ENCODE assay signal across 21 mouse cellular contexts in the genomic region with DNA sequence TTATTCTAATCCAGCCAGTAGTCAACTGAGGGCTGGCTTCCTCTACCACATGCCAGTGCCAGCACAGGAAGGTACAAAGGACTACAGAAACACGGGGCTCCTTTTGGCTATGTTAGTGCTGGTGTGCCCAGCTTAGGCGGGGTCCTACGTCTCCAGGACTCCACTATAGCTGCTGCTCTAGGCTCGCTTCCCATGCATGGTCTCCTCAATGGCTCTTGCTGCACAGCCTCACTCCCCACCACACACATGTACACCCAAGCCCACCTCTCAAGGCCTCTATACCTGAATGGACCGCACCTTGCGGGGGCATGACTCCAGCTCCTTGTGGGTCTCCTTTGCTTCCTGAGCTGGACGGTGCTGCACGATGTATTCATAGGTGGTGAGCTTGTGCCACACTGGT. TPM values are rescaled to one million over a fixed set of nuclear protein-coding genes. Genes with fewer than 3 reads are reported as not detected.
DNase-seq lines count a peak whose midpoint lies in the region; ATAC-seq and TF ChIP-seq lines count a peak whose summit lies in the region.
"Had no signal": no experiment of that assay in that cellular context is flagged by ENCODE, and none has a peak within 500 bp of the region (broad histone marks: within the 10 kb centered on the region; RNA-seq: fewer than 3 reads in every experiment).

No protein-coding gene starts in this region.

- H3K27ac ChIP-seq in forebrain, embryonic 10.5 days: 0 out of 2 replicates have a peak overlapping the region, but pooled peaks have one; percentile 0
- no peak overlapping the region for H3K27ac ChIP-seq in forebrain, embryonic 13.5 days
- H3K27ac ChIP-seq in heart, adult 2 months: peak overlapping the region; percentile 76
- no peak overlapping the region for H3K27ac ChIP-seq in heart, embryonic 11.5 days (ENCODE audit: low read depth, low read length)
- H3K27ac ChIP-seq in lung, postnatal 0 days (ENCODE audit: low read length): peak overlapping the region; percentile 68; the same call in 1 of the 2 replicates
- no peak overlapping the region for H3K27ac ChIP-seq in midbrain, embryonic 13.5 days
- no peak overlapping the region for H3K27ac ChIP-seq in midbrain, embryonic 16.5 days (ENCODE audit: low read length)
- H3K27ac ChIP-seq: forebrain, embryonic 15.5 days had no signal

- no peaks in the 10 kb centered on the region for H3K79me2 ChIP-seq in heart, adult 2 months (replicated peaks; ENCODE audit: control insufficient read depth, insufficient read depth, low read length)

- intact Hi-C loops in heart, adult 2 months (cut with DNase I): loop anchor here (2.0 to 5.0 kb wide), 3 partner anchors 33 to 118 kb away; partner anchors contain the start of genes Kctd19 and Lrrc36

- H3K9ac ChIP-seq in forebrain, embryonic 13.5 days: no peak overlapping the region; the same call in 1 of the 2 replicates
- no peak overlapping the region for H3K9ac ChIP-seq in heart, adult 2 months (ENCODE audit: low read depth, low read length)
- H3K9ac ChIP-seq in heart, embryonic 11.5 days (ENCODE audit: low read depth, low read length): no peak overlapping the region
- H3K9ac ChIP-seq in lung, postnatal 0 days (replicated peaks; ENCODE audit: low read depth): no peak overlapping the region
- H3K9ac ChIP-seq in midbrain, embryonic 13.5 days (replicated peaks): 0 out of 2 replicates have a peak overlapping the region, but pooled peaks have one; percentile 28
- H3K9ac ChIP-seq in midbrain, embryonic 16.5 days (ENCODE audit: low read depth, low read length): no peak overlapping the region
- H3K9ac ChIP-seq: heart, embryonic 12.5 days; heart, embryonic 15.5 days had no signal

- DNase-seq in forebrain, embryonic 10.5 days (ENCODE audit: extremely low spot score, low spot score): no peak
- peak in 1 of 2 experiments; percentile 25 for DNase-seq in heart, adult 2 months
- no peak for DNase-seq in lung, postnatal 0 days (ENCODE audit: low spot score)
- no peak for DNase-seq in lung, postnatal 14 days
- DNase-seq: adrenal gland, adult 8-10 months; adrenal gland, postnatal 25 days; cerebellum, adult 18-20 months; cerebellum, adult 9-10 months; cerebellum, postnatal 14 days had no signal

- H3K36me3 ChIP-seq in forebrain, embryonic 10.5 days (replicated peaks): peaks cover 9% of the 10 kb centered on the region
- H3K36me3 ChIP-seq in forebrain, embryonic 13.5 days (ENCODE audit: poor library complexity, severe bottlenecking): peaks cover 23% of the 10 kb centered on the region
- H3K36me3 ChIP-seq in heart, adult 2 months (ENCODE audit: control insufficient read depth, insufficient read depth, low read length): no peaks in the 10 kb centered on the region; the same call in 1 of the 2 replicates
- H3K36me3 ChIP-seq in heart, embryonic 11.5 days (ENCODE audit: control insufficient read depth, insufficient read depth, low read length): 0 out of 2 replicates have a peak, but pooled peaks cover 2% of the 10 kb centered on the region
- no peaks in the 10 kb centered on the region; the same call in 1 of the 2 replicates for H3K36me3 ChIP-seq in lung, postnatal 0 days (ENCODE audit: insufficient read depth, low read length)
- peaks cover 8% of the 10 kb centered on the region; the same call in 1 of the 2 replicates for H3K36me3 ChIP-seq in midbrain, embryonic 13.5 days
- H3K36me3 ChIP-seq in midbrain, embryonic 16.5 days (ENCODE audit: control insufficient read depth, insufficient read depth, low read length): no peaks in the 10 kb centered on the region
- H3K36me3 ChIP-seq: heart, embryonic 15.5 days had no signal

- no peak for ATAC-seq in forebrain, embryonic 13.5 days
- no peak for ATAC-seq in heart, embryonic 11.5 days (replicated peaks; ENCODE audit: insufficient number of reproducible peaks, low FRiP score, low TSS enrichment)
- ATAC-seq in lung, postnatal 0 days: no peak
- no peak for ATAC-seq in midbrain, embryonic 13.5 days
- no peak for ATAC-seq in midbrain, embryonic 16.5 days
- ATAC-seq: activated CD4-positive, CD25-positive, alpha-beta regulatory T cell, adult 4 months; forebrain, embryonic 15.5 days; hindbrain, embryonic 16.5 days; inflammation-experienced regulatory T-cells, adult 6 months; intestine, embryonic 16.5 days had no signal

- H3K27me3 ChIP-seq in forebrain, embryonic 10.5 days (ENCODE audit: poor library complexity, severe bottlenecking): peaks cover 68% of the 10 kb centered on the region
- H3K27me3 ChIP-seq in forebrain, embryonic 13.5 days: peaks cover 31% of the 10 kb centered on the region
- H3K27me3 ChIP-seq in heart, adult 2 months (ENCODE audit: control insufficient read depth, insufficient read depth, low read length): no peaks in the 10 kb centered on the region
- peaks cover 18% of the 10 kb centered on the region for H3K27me3 ChIP-seq in heart, embryonic 11.5 days (ENCODE audit: control insufficient read depth, insufficient read depth, low read length)
- H3K27me3 ChIP-seq in lung, postnatal 0 days (replicated peaks; ENCODE audit: insufficient read depth, low read length): no peaks in the 10 kb centered on the region
- H3K27me3 ChIP-seq in midbrain, embryonic 13.5 days: peaks cover 14% of the 10 kb centered on the region
- no peaks in the 10 kb centered on the region for H3K27me3 ChIP-seq in midbrain, embryonic 16.5 days (ENCODE audit: control insufficient read depth, insufficient read depth, low read depth, low read length)

- H3K4me2 ChIP-seq in forebrain, embryonic 13.5 days: no peak overlapping the region
- H3K4me2 ChIP-seq in heart, embryonic 11.5 days: no peak overlapping the region
- no peak overlapping the region for H3K4me2 ChIP-seq in lung, postnatal 0 days (replicated peaks; ENCODE audit: low read depth, low read length)
- H3K4me2 ChIP-seq in midbrain, embryonic 13.5 days (replicated peaks): no peak overlapping the region
- no peak overlapping the region for H3K4me2 ChIP-seq in midbrain, embryonic 16.5 days (ENCODE audit: low read length)
- H3K4me2 ChIP-seq: forebrain, embryonic 15.5 days; heart, embryonic 12.5 days; heart, embryonic 15.5 days had no signal

- no peak overlapping the region for H3K4me3 ChIP-seq in forebrain, embryonic 10.5 days
- no peak overlapping the region for H3K4me3 ChIP-seq in forebrain, embryonic 13.5 days
- no peak overlapping the region for H3K4me3 ChIP-seq in heart, adult 2 months
- no peak overlapping the region for H3K4me3 ChIP-seq in heart, embryonic 11.5 days (ENCODE audit: low read depth, low read length)
- no peak overlapping the region for H3K4me3 ChIP-seq in lung, postnatal 0 days (ENCODE audit: low read depth, low read length)
- no peak overlapping the region for H3K4me3 ChIP-seq in midbrain, embryonic 13.5 days (replicated peaks)
- H3K4me3 ChIP-seq in midbrain, embryonic 16.5 days (ENCODE audit: low read depth, low read length): no peak overlapping the region
- H3K4me3 ChIP-seq: forebrain, embryonic 15.5 days; heart, embryonic 12.5 days; heart, embryonic 15.5 days had no signal

- no peak for TF ChIP-seq POLR2A in heart, adult 2 months (IDR thresholded peaks at IDR 0.05; ENCODE audit: insufficient read depth, low read depth, low read length)

- no peaks in the 10 kb centered on the region for H3K9me3 ChIP-seq in forebrain, embryonic 10.5 days
- H3K9me3 ChIP-seq in forebrain, embryonic 13.5 days (replicated peaks): no peaks in the 10 kb centered on the region
- no peaks in the 10 kb centered on the region for H3K9me3 ChIP-seq in heart, embryonic 11.5 days (replicated peaks; ENCODE audit: control insufficient read depth, low read length)
- no peaks in the 10 kb centered on the region for H3K9me3 ChIP-seq in lung, postnatal 0 days (ENCODE audit: low read length)
- no peaks in the 10 kb centered on the region for H3K9me3 ChIP-seq in midbrain, embryonic 13.5 days
- no peaks in the 10 kb centered on the region for H3K9me3 ChIP-seq in midbrain, embryonic 16.5 days (replicated peaks; ENCODE audit: control insufficient read depth, low read length, poor library complexity, severe bottlenecking)
- H3K9me3 ChIP-seq: forebrain, embryonic 15.5 days; heart, embryonic 12.5 days; heart, embryonic 15.5 days had no signal

- 95% methylated on average over 8 of the region's 8 CpGs for WGBS in forebrain, embryonic 10.5 days
- 96% methylated on average over 8 of the region's 8 CpGs for WGBS in forebrain, embryonic 13.5 days
- 87% methylated on average over 8 of the region's 8 CpGs for WGBS in heart, adult 2 months
- WGBS in heart, embryonic 11.5 days (ENCODE audit: insufficient replicate concordance): 95% methylated on average over 8 of the region's 8 CpGs
- WGBS in lung, postnatal 0 days: 91% methylated on average over 8 of the region's 8 CpGs
- 89% methylated on average over 8 of the region's 8 CpGs for WGBS in midbrain, embryonic 13.5 days
- WGBS in midbrain, embryonic 16.5 days: 92% methylated on average over 8 of the region's 8 CpGs

- no peak for TF ChIP-seq EP300 in heart, adult 2 months (IDR thresholded peaks at IDR 0.05; ENCODE audit: insufficient read depth, low read depth, low read length)
- TF ChIP-seq EP300 in lung, postnatal 0 days (IDR thresholded peaks at IDR 0.05): no peak

- peaks cover 68% of the 10 kb centered on the region for H3K4me1 ChIP-seq in forebrain, embryonic 10.5 days
- H3K4me1 ChIP-seq in forebrain, embryonic 13.5 days: peaks cover 44% of the 10 kb centered on the region
- H3K4me1 ChIP-seq in heart, adult 2 months (ENCODE audit: control insufficient read depth, insufficient read depth, low read length): peaks cover 16% of the 10 kb centered on the region
- peaks cover 42% of the 10 kb centered on the region for H3K4me1 ChIP-seq in heart, embryonic 11.5 days (ENCODE audit: control insufficient read depth, insufficient read depth, low read length)
- peaks cover 17% of the 10 kb centered on the region; the same call in 1 of the 2 replicates for H3K4me1 ChIP-seq in lung, postnatal 0 days (ENCODE audit: insufficient read depth, low read depth, low read length)
- peaks cover 56% of the 10 kb centered on the region for H3K4me1 ChIP-seq in midbrain, embryonic 13.5 days (replicated peaks)
- H3K4me1 ChIP-seq in midbrain, embryonic 16.5 days (ENCODE audit: control insufficient read depth, insufficient read depth, low read length): peaks cover 22% of the 10 kb centered on the region

- no peak for TF ChIP-seq CTCF in heart, adult 2 months (IDR thresholded peaks at IDR 0.05)
- TF ChIP-seq CTCF in lung, postnatal 0 days (IDR thresholded peaks at IDR 0.05): no peak

RNA-seq across cellular contexts. Expression of gene Tppp3, which starts 4.4 kb away (rescaled TPM):
- 23.3 and 23.9 TPM in 2 replicates for polyA plus RNA-seq in forebrain, embryonic 10.5 days (2016; fragmentation: Nextera tagmentation; extraction: Ambion mirVana)
- polyA plus RNA-seq in forebrain, embryonic 13.5 days (2015; fragmentation: Nextera tagmentation; extraction: Ambion mirVana): 34.6 and 40.4 TPM in 2 replicates
- 10 to 100 TPM; 35.0 to 48.8 TPM for total RNA-seq in heart, adult 2 months (2021)
- 73.7 and 89.2 TPM in 2 replicates for polyA plus RNA-seq in heart, adult 2 months (2012; rRNA removed)
- polyA plus RNA-seq in heart, embryonic 11.5 days (2014; fragmentation: Nextera tagmentation; extraction: Ambion mirVana): 21.0 and 21.1 TPM in 2 replicates
- polyA plus RNA-seq in lung, postnatal 0 days (2015; fragmentation: Nextera tagmentation; extraction: Ambion mirVana): 675 and 696 TPM in 2 replicates
- 93.1 and 111 TPM in 2 replicates for polyA plus RNA-seq in midbrain, embryonic 13.5 days (2015; fragmentation: Nextera tagmentation; extraction: Ambion mirVana)
- polyA plus RNA-seq in midbrain, embryonic 16.5 days (2015; fragmentation: Nextera tagmentation; extraction: Ambion mirVana): 153 and 159 TPM in 2 replicates

RNA-seq across cellular contexts. Expression of gene Zdhhc1, which starts 21.0 kb away (rescaled TPM):
- polyA plus RNA-seq in forebrain, embryonic 10.5 days (2016; fragmentation: Nextera tagmentation; extraction: Ambion mirVana): 12.9 and 18.5 TPM in 2 replicates
- 20.6 and 24.8 TPM in 2 replicates for polyA plus RNA-seq in forebrain, embryonic 13.5 days (2015; fragmentation: Nextera tagmentation; extraction: Ambion mirVana)
- total RNA-seq in heart, adult 2 months (2021): 10 to 100 TPM; 13.0 to 13.3 TPM
- 37.5 and 40.5 TPM in 2 replicates for polyA plus RNA-seq in heart, adult 2 months (2012; rRNA removed)
- polyA plus RNA-seq in heart, embryonic 11.5 days (2014; fragmentation: Nextera tagmentation; extraction: Ambion mirVana): 15.0 and 17.1 TPM in 2 replicates
- polyA plus RNA-seq in lung, postnatal 0 days (2015; fragmentation: Nextera tagmentation; extraction: Ambion mirVana): 40.6 and 41.7 TPM in 2 replicates
- polyA plus RNA-seq in midbrain, embryonic 13.5 days (2015; fragmentation: Nextera tagmentation; extraction: Ambion mirVana): 26.2 and 31.3 TPM in 2 replicates
- polyA plus RNA-seq in midbrain, embryonic 16.5 days (2015; fragmentation: Nextera tagmentation; extraction: Ambion mirVana): 33.6 and 38.4 TPM in 2 replicates

RNA-seq across cellular contexts. Expression of gene Hsd11b2, which starts 42.8 kb away (rescaled TPM):
- 12.3 and 15.6 TPM in 2 replicates for polyA plus RNA-seq in forebrain, embryonic 10.5 days (2016; fragmentation: Nextera tagmentation; extraction: Ambion mirVana)
- 3.9 and 6.1 TPM in 2 replicates for polyA plus RNA-seq in forebrain, embryonic 13.5 days (2015; fragmentation: Nextera tagmentation; extraction: Ambion mirVana)
- total RNA-seq in heart, adult 2 months (2021): under 1 TPM in 1 of 2 experiments, not detected in 1; 0.23 TPM
- polyA plus RNA-seq in heart, adult 2 months (2012; rRNA removed): 0.08 and 0.32 TPM in 2 replicates
- polyA plus RNA-seq in heart, embryonic 11.5 days (2014; fragmentation: Nextera tagmentation; extraction: Ambion mirVana): 6.4 and 8.2 TPM in 2 replicates
- 1.8 and 2.9 TPM in 2 replicates for polyA plus RNA-seq in lung, postnatal 0 days (2015; fragmentation: Nextera tagmentation; extraction: Ambion mirVana)
- polyA plus RNA-seq in midbrain, embryonic 13.5 days (2015; fragmentation: Nextera tagmentation; extraction: Ambion mirVana): 11.6 and 16.9 TPM in 2 replicates
- polyA plus RNA-seq in midbrain, embryonic 16.5 days (2015; fragmentation: Nextera tagmentation; extraction: Ambion mirVana): 2.7 and 3.6 TPM in 2 replicates
- total RNA-seq: heart, postnatal 36 days had no signal
- polyA plus RNA-seq: activated CD4-positive, CD25-positive, alpha-beta regulatory T cell, adult 4 months; inflammation-experienced regulatory T-cells, adult 6 months had no signal

Comparison
In these comparisons a context has a peak if more than half of its experiments do, and no peak if none do; other contexts are left out.
1. H3K27ac ChIP-seq: peak in forebrain, embryonic 10.5 days (single experiment), heart, adult 2 months (single experiment) and lung, postnatal 0 days (single experiment); none in forebrain, embryonic 13.5 days (single experiment), heart, embryonic 11.5 days (single experiment), midbrain, embryonic 13.5 days (single experiment) and midbrain, embryonic 16.5 days (single experiment).